Mouse (Mus musculus) cortical plate, adult 2 months (tissue): ENCODE measurements around the gene Gm10277. TPM values are rescaled to one million over a fixed set of nuclear protein-coding genes. Genes with fewer than 3 reads are reported as not detected.

ENCODE experiments used
- H3K27ac ChIP-seq: fragments of 200-500 bp; 2 replicates; pipeline ENCODE4 v1.5.1; 2012; ENCODE audit warnings: low read length, control low read depth, inconsistent platforms; ENCODE audit not compliant: insufficient read depth
- H3K4me1 ChIP-seq: fragments of 200-500 bp; 2 replicates; pipeline ENCODE4 v1.6.1; 2011; ENCODE audit warnings: low read length; ENCODE audit not compliant: control insufficient read depth, insufficient read depth
- H3K4me3 ChIP-seq: fragments of 200-500 bp; 2 replicates; pipeline ENCODE4 v1.5.1; 2011; ENCODE audit warnings: mild to moderate bottlenecking, low read length, control low read depth; ENCODE audit not compliant: insufficient read depth
- CTCF ChIP-seq: fragments of 200-500 bp; IDR thresholded peaks from 2 replicates; pipeline ENCODE4 v1.5.1; 2011; ENCODE audit warnings: mild to moderate bottlenecking, control low read depth, low read length; ENCODE audit not compliant: insufficient read depth; ENCODE audit errors: extremely low read depth
- POLR2A ChIP-seq: fragments of 200-500 bp; IDR thresholded peaks from 2 replicates; pipeline ENCODE4 v1.6.1; 2011; ENCODE audit warnings: mild to moderate bottlenecking, low read length, control low read depth; ENCODE audit not compliant: insufficient read depth; ENCODE audit errors: extremely low read depth
- polyA plus RNA-seq: library from polyadenylated mRNA; depleted of rRNA; stranded (reverse); fragments of >200 nt; gene quantifications from 2 replicates; pipeline ENCODE4 v1.2.3, GENCODE M21; 2012

Gene Gm10277
- polyA plus RNA-seq, 1 experiment, result not detected

GRCm38 (mm10) chr11:77777937-77778336, 9.6 kb downstream of the Gm10277 start:
- TF ChIP-seq POLR2A (no peak), CTCF (no peak)
- Histone ChIP-seq H3K4me1 (peaks cover 6% of the 10 kb centered on the region; the same call in 1 of the 2 replicates), H3K4me3 (no peak overlapping the region), H3K27ac (no peak overlapping the region)

- Histone ChIP-seq H3K4me3 (no peak overlapping the region), H3K4me1 (peaks cover 5% of the 10 kb centered on the region; the same call in 1 of the 2 replicates), H3K27ac (no peak overlapping the region)
- TF ChIP-seq POLR2A (no peak), CTCF (no peak)
Observed at GRCm38 (mm10) chr11:77777436-77777835, 10.1 kb downstream of the Gm10277 start.

GRCm38 (mm10) chr11:77775701-77776400, 11.7 kb downstream of the Gm10277 start:
- Histone ChIP-seq H3K4me1 (peaks cover 3% of the 10 kb centered on the region; the same call in 1 of the 2 replicates), H3K27ac (no peak overlapping the region), H3K4me3 (no peak overlapping the region)
- TF ChIP-seq POLR2A (no peak), CTCF (no peak)

GRCm38 (mm10) chr11:77771879-77772713, 15.5 kb downstream of the Gm10277 start:
- TF ChIP-seq CTCF (no peak), POLR2A (no peak)
- no peak overlapping the region for H3K4me3 ChIP-seq
- no peak overlapping the region for H3K27ac ChIP-seq

GRCm38 (mm10) chr11:77770346-77770745, 17.2 kb downstream of the Gm10277 start:
- H3K4me1 ChIP-seq, result peaks cover 2% of the 10 kb centered on the region; the same call in 1 of the 2 replicates
- no peak overlapping the region for H3K27ac ChIP-seq
- H3K4me3 ChIP-seq, result no peak overlapping the region
- no peak for TF ChIP-seq POLR2A
- TF ChIP-seq CTCF, result no peak

More at GRCm38 (mm10) chr11:77771879-77772713, 15.5 kb downstream of the Gm10277 start:
- no peaks in the 10 kb centered on the region for H3K4me1 ChIP-seq

GRCm38 (mm10) chr11:77769496-77769895, 18.1 kb downstream of the Gm10277 start:
- H3K27ac ChIP-seq, result no peak overlapping the region
- no peak for TF ChIP-seq CTCF
- TF ChIP-seq POLR2A, result no peak
- H3K4me3 ChIP-seq, result no peak overlapping the region
- peaks cover 2% of the 10 kb centered on the region; the same call in 1 of the 2 replicates for H3K4me1 ChIP-seq

GRCm38 (mm10) chr11:77766351-77767001, 21.1 kb downstream of the Gm10277 start:
- TF ChIP-seq POLR2A (no peak), CTCF (peak; percentile 38)
- peaks cover 2% of the 10 kb centered on the region; the same call in 1 of the 2 replicates for H3K4me1 ChIP-seq
- peak overlapping the region; percentile 39 for H3K4me3 ChIP-seq
- H3K27ac ChIP-seq, result peak overlapping the region; percentile 82

GRCm38 (mm10) chr11:77765459-77765777, 22.1 kb downstream of the Gm10277 start:
- peaks cover 2% of the 10 kb centered on the region; the same call in 1 of the 2 replicates for H3K4me1 ChIP-seq
- no peak for TF ChIP-seq CTCF
- no peak for TF ChIP-seq POLR2A
- 0 out of 2 replicates have a peak overlapping the region, but pooled peaks have one; percentile 41 for H3K27ac ChIP-seq
- H3K4me3 ChIP-seq, result peak overlapping the region; percentile 88

GRCm38 (mm10) chr11:77764694-77765458, 22.7 kb downstream of the Gm10277 start:
- peak overlapping the region; percentile 95; the same call in 1 of the 2 replicates for H3K27ac ChIP-seq
- TF ChIP-seq CTCF (no peak), POLR2A (peak; percentile 83)

More at GRCm38 (mm10) chr11:77764694-77765458, 22.7 kb downstream of the Gm10277 start:
- Histone ChIP-seq H3K4me1 (peaks cover 2% of the 10 kb centered on the region; the same call in 1 of the 2 replicates), H3K4me3 (peak overlapping the region; percentile 88)
